Mouse (Mus musculus) brain, embryonic 14.5 days (tissue): ENCODE results near the gene Sap25.

ENCODE experiments used
- CTCF ChIP-seq: fragments of 200-500 bp; IDR thresholded peaks from 2 replicates; pipeline ENCODE4 v1.5.1; 2012; ENCODE audit warnings: inconsistent platforms, mild to moderate bottlenecking, moderate library complexity, borderline replicate concordance; ENCODE audit not compliant: insufficient read depth, insufficient read length; ENCODE audit errors: extremely low read depth
- POLR2A ChIP-seq: fragments of 200-500 bp; IDR thresholded peaks from 2 replicates; pipeline ENCODE4 v1.6.1; 2012; ENCODE audit warnings: mild to moderate bottlenecking, inconsistent platforms, borderline replicate concordance; ENCODE audit not compliant: poor library complexity, insufficient read depth, insufficient read length, severe bottlenecking; ENCODE audit errors: extremely low read depth

DNA sequence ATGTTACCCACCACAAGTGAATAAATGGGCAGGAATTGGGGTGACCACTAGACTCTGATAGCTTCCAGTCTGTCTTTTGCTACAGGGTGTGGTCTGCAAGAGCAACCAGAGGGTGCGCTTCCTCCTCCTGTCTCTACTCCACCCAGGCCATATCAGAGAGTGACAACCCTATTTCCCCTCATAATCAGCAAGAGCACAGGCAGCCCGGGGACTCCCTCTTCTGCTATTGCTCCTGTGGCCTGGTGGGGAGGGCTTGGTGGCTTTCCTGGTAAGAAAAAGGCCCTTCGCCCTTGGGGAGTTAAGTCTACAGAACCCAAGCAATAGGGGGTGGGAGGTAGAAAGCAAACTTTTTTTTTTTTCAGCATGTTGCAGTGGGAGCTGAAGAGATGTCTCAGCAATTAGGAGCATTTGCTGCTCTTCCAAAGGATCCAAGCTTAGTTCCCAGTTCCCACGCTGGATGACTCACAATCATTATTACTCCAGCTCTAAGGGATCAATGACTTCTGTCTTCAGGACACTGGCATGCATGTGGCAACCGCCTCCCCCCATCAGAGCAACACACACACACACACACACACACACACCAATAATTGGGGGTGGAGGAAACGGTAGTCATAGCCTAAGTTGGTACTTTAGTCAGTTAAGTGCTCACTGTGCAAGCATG, 45.1 kb downstream of the Sap25 start:
- TF ChIP-seq CTCF: no peak
- TF ChIP-seq POLR2A: no peak
